Mouse (Mus musculus) Muller cell, postnatal 12 days (primary cell): Measurements from ENCODE around the gene B3gnt2.

Source experiments
- DNase-seq: peaks from one replicate; pipeline ENCODE4 v3.0.0-alpha.2; 2015; ENCODE audit errors: inconsistent ontology term

The B3gnt2 gene

GRCm38 (mm10) chr11:22871628-22872306 lies 11.0 kb upstream of the B3gnt2 start:
- no peak for DNase-seq

GRCm38 (mm10) chr11:22868582-22868981 lies 7.8 kb upstream of the B3gnt2 start:
- DNase-seq, result no peak

GRCm38 (mm10) chr11:22867691-22868090 lies 6.9 kb upstream of the B3gnt2 start:
- DNase-seq, result no peak

GRCm38 (mm10) chr11:22865635-22866246 lies 5.0 kb upstream of the B3gnt2 start:
- DNase-seq, result no peak

DNA sequence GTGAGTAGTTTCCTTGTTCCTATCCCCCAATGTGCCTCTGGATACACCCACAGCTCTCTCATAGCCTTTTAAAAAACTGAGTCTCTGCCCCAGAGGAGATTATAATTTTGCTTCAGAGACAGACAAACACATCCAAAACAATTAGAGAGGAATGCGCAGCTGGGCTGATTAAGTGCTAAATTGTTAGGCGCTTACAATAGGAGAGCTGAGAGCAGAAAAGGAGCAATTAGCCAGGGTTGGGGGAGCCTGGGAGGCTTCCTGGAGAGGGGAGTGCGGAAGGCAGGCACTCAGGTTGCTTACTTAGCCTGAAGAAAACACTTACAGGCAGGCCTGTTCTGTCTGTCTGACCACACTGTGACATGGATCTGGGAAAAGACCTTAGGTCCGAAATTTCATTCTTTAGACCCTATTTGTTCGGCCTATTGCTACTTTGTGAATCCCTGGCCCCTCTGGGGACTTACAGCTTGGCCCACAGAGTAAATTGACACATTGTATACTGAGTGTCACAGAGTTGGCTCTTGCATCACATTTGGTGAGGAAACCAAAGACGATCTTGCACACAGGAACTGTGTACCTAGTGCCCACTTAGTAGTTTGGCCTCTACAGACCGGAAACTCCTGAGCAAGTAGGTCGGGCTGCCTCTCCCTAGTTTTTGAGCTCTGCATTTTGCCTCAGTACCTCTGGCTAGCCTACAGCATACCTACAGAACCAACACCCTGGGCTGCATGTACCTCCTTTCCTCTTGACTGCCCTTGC lies 3.7 kb upstream of the B3gnt2 start:
- DNase-seq, result peak; percentile 84

- DNase-seq, result no peak
Measured at GRCm38 (mm10) chr11:22863581-22863980, 2.8 kb upstream of the B3gnt2 start.

GRCm38 (mm10) chr11:22861315-22861714 lies 554 bp upstream of the B3gnt2 start:
- no peak for DNase-seq

GRCm38 (mm10) chr11:22859633-22860334 lies 977 bp downstream of the B3gnt2 start:
- DNase-seq, result peak; percentile 97

DNA sequence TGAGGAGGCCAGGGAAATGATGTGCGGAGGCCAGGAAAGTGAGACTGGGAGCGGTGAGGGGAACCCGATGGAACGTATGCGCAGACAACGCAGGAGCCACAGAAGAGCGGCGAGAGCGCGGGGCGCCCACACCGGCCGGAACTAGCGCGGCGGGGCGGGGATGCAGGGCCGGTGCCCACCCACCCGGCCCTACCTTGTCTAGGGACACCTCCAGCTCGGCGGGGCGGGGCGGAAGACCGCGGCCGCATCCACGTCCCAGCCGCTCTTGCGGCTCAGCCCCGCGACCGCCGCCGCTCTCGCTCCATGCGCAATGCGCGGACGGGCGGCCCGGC lies 1.5 kb downstream of the B3gnt2 start:
- no peak for DNase-seq

- DNase-seq, result no peak
Measured at GRCm38 (mm10) chr11:22858441-22859300, 2.1 kb downstream of the B3gnt2 start.

- DNase-seq, result no peak
Measured at GRCm38 (mm10) chr11:22857705-22858440, 2.9 kb downstream of the B3gnt2 start.

DNA sequence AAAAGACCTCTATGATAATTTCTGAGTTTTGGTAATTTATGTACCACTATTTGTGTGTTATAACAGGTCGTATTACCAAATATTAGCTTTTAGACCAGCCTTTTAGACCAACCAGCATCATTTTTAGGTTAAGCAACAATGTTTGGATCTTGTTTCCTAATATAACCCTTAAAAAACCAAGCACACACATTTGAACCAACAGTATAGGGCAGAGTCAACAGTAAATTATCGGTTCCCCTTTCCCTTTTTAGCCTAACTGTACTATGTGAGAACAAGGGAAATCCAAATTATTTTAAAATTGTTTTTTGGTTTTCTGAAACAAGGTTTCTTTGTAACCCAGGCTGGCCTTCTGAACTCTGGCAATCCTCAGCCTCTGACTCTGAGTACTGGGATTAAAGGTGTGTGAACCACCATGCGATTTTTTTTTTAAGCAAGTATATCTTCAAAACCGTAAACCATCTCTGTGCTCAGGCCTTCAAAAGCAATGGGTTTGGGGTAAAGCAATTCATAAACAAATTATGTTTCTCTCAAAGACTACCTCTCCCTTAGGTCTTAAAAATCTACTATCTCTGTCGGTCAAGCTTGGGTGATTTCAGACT lies 3.6 kb downstream of the B3gnt2 start:
- DNase-seq, result no peak

DNA sequence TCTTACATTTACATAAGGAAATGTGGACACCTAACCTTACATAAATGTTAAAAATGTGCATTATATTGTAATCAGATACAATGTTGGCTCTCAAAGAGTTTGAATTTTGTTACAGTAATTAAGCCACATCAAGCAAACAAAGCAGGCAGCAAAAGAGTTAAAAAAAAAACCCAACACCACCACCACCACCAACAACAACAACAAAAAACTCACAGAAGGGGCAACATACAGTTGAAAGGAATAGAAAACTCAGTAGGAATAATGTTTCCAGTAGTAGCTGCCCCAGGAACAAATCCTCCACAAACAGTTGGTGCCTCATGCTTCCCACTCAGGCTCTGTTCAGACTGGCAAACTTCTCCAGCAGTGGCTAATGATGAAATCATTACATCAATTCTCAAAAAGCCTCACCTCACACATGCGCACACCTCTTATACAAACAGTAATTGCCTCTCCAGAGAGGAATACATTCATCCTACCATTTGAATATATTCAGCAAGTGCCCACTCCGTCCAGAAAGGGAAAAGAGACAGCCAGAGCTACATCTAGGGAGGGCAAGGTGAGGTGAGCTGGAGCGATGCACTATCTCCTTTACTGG lies 4.3 kb downstream of the B3gnt2 start:
- DNase-seq, result no peak

DNA sequence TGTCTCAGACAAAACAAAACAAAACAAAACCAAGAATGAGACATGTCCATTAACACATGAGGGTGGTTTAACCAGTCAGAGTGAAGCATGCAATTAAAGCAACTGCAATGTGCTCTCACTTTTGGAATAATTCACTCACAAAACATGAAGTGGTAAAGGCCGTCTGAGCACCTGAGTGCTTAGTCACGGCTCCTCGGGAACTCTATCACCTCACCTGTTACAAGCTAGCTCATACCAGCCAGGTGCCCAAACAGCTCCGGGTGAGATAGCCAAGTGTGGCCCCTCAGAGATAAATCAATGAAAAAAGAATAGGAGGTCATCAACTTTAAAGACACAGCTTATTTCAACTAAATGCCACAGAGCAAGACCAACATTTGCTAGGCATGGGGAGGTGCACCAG lies 6.2 kb downstream of the B3gnt2 start:
- no peak for DNase-seq

GRCm38 (mm10) chr11:22853477-22854157 lies 7.1 kb downstream of the B3gnt2 start:
- DNase-seq, result no peak

DNA sequence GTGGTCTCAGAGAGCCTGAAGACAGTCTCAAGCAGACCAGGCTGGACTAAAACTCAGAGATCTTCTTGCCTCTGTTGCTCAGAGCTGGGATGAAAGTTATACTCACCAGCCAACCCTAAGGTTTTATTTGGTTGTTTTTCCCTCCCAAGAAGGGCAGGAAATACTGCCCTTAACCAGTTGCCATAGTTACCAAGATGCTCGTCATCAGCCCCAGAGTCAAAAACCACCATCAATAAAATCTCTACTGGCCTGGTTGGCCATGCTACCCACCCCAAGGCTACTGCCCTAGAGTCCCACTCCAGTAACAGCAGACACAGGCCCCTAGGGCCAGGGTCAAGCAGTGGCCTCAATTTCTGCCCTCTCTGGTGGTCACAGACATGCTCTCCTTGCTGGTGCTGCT lies 8.3 kb downstream of the B3gnt2 start:
- no peak for DNase-seq

DNA sequence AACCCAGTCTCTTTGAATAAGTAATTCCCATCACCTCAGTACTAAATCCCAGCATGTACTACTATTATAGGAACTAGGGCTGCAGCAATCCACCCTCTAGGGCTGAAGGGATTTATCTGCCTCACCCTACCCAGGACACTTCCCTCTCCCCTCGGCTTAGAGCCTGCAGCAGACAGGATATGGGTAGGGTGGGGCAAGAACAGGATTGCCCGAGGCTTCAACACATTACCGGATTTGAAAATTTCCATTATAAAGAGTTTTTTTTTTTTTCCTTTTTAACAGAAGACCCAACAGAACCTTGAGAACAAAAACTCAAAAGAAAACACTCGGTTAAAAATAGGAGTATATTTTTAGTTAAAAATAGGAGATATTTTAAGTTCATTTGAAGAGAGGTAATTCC lies 9.3 kb downstream of the B3gnt2 start:
- no peak for DNase-seq

- DNase-seq, result no peak
Measured at GRCm38 (mm10) chr11:22850077-22850476, 10.7 kb downstream of the B3gnt2 start.

GRCm38 (mm10) chr11:22848649-22849195 lies 12.0 kb downstream of the B3gnt2 start:
- DNase-seq, result no peak
